ENCODE assay signal across 33 mouse cellular contexts in the genomic region with DNA sequence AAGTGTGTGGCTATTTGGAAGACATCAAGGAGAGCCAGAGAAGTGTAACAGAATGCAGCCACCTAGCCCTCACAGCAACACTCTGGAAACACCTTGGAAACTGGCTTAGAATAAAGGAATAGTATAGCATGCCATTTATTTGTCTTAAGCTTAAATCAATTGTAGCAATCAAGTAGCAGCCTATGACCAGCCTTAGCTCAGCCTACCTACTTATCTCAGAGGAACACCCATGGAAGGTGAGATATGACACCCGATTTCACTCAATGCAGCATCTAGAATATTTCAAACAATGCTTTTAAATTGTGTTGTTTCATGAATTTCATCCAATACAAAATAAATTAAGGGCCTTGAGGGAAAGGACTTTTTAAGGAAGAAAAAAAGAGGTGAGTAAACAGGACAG. TPM values are rescaled to one million over a fixed set of nuclear protein-coding genes. Genes with fewer than 3 reads are reported as not detected.
"Had no signal": no experiment of that assay in that cellular context is flagged by ENCODE, and none has a peak within 500 bp of the region (broad histone marks: within the 10 kb centered on the region; RNA-seq: fewer than 3 reads in every experiment).

No protein-coding gene starts in this region.

- H3K4me2 ChIP-seq: heart, embryonic 11.5 days; heart, embryonic 13.5 days; heart, embryonic 15.5 days; hindbrain, embryonic 12.5 days; hindbrain, embryonic 14.5 days; intestine, embryonic 15.5 days; limb, embryonic 12.5 days; liver, embryonic 12.5 days had no signal

- H3K9me3 ChIP-seq: heart, embryonic 13.5 days; heart, embryonic 15.5 days; hindbrain, embryonic 10.5 days; hindbrain, embryonic 12.5 days; intestine, embryonic 15.5 days; limb, embryonic 10.5 days; limb, embryonic 12.5 days; liver, embryonic 12.5 days had no signal

- H3K4me3 ChIP-seq: gastrocnemius, adult 2 months; heart, adult 2 months; heart, embryonic 13.5 days; heart, embryonic 15.5 days; hindbrain, embryonic 10.5 days; hindbrain, embryonic 12.5 days; intestine, embryonic 15.5 days; limb, embryonic 10.5 days; limb, embryonic 12.5 days; liver, embryonic 12.5 days had no signal

- H3K9ac ChIP-seq: heart, embryonic 13.5 days; heart, embryonic 15.5 days; hindbrain, embryonic 12.5 days; hindbrain, embryonic 14.5 days; intestine, embryonic 15.5 days; limb, embryonic 12.5 days; liver, embryonic 12.5 days had no signal

- ATAC-seq: hindbrain, embryonic 16.5 days; inflammation-experienced regulatory T-cells, adult 6 months; intestine, embryonic 15.5 days; intestine, postnatal 0 days; liver, embryonic 12.5 days had no signal

- DNase-seq: gastrocnemius, adult 2 months; gastrocnemius, postnatal 10 days; gastrocnemius, postnatal 25 days; heart, adult 2 months; heart, postnatal 4 days; kidney, adult 18-20 months; kidney, adult 8-10 months; kidney, postnatal 10 days; kidney, postnatal 25 days; kidney, postnatal 4 days; layer of hippocampus, adult 9-11 months; layer of hippocampus, postnatal 36 days had no signal

- H3K4me1 ChIP-seq: heart, embryonic 13.5 days; intestine, embryonic 15.5 days; limb, embryonic 10.5 days had no signal

- H3K27ac ChIP-seq: gastrocnemius, adult 2 months; heart, adult 2 months; heart, embryonic 13.5 days; heart, embryonic 15.5 days; hindbrain, embryonic 10.5 days; hindbrain, embryonic 12.5 days; hindbrain, embryonic 14.5 days; intestine, embryonic 15.5 days; limb, embryonic 10.5 days; limb, embryonic 12.5 days; liver, embryonic 12.5 days had no signal

- H3K27me3 ChIP-seq: heart, embryonic 13.5 days; heart, embryonic 15.5 days; hindbrain, embryonic 12.5 days; intestine, embryonic 15.5 days; limb, embryonic 12.5 days; liver, embryonic 12.5 days had no signal

RNA-seq across cellular contexts. Expression of a gene that starts 31.0 kb away (rescaled TPM):
- total RNA-seq: gastrocnemius, adult 2 months; gastrocnemius, postnatal 25 days; granulocyte monocyte progenitor cell, adult 5-6 weeks; heart, adult 2 months; heart, postnatal 25 days; heart, postnatal 4 days; layer of hippocampus, postnatal 14 days; layer of hippocampus, postnatal 36 days; left cerebral cortex, adult 18-20 months; liver, adult 2 months had no signal
- polyA plus RNA-seq: heart, adult 2 months; heart, embryonic 11.5 days; heart, embryonic 13.5 days; heart, embryonic 15.5 days; heart, postnatal 0 days; hindbrain, embryonic 10.5 days; hindbrain, embryonic 12.5 days; hindbrain, embryonic 14.5 days; hindbrain, embryonic 16.5 days; inflammation-experienced regulatory T-cells, adult 6 months; intestine, embryonic 15.5 days; intestine, postnatal 0 days; kidney, embryonic 14.5 days; kidney, embryonic 16.5 days; limb, embryonic 10.5 days; limb, embryonic 12.5 days; liver, adult 2 months; liver, embryonic 12.5 days had no signal
